ENCODE assay signal across 33 mouse cellular contexts in genomic region chr11:115686369-115686768, GRCm38 (mm10). TPM values are rescaled to one million over a fixed set of nuclear protein-coding genes. Genes with fewer than 3 reads are reported as not detected.
DNase-seq lines count a peak whose midpoint lies in the region; ATAC-seq and TF ChIP-seq lines count a peak whose summit lies in the region.
"Had no signal": no experiment of that assay in that cellular context is flagged by ENCODE, and none has a peak within 500 bp of the region (broad histone marks: within the 10 kb centered on the region; RNA-seq: fewer than 3 reads in every experiment).

No protein-coding gene starts in this region.

- peaks cover 10% of the 10 kb centered on the region; the same call in 1 of the 2 replicates for H3K36me3 ChIP-seq in forebrain, embryonic 15.5 days
- H3K36me3 ChIP-seq in forebrain, embryonic 16.5 days (ENCODE audit: control insufficient read depth, insufficient read depth), result no peaks in the 10 kb centered on the region
- peaks cover 52% of the 10 kb centered on the region for H3K36me3 ChIP-seq in heart, embryonic 12.5 days
- peaks cover 35% of the 10 kb centered on the region; the same call in 1 of the 2 replicates for H3K36me3 ChIP-seq in heart, postnatal 0 days (replicated peaks; ENCODE audit: control insufficient read depth, insufficient read depth, low read length)
- H3K36me3 ChIP-seq: hindbrain, embryonic 15.5 days; midbrain, embryonic 15.5 days had no signal

- no peak overlapping the region for H3K4me2 ChIP-seq in forebrain, embryonic 15.5 days (replicated peaks)
- no peak overlapping the region for H3K4me2 ChIP-seq in forebrain, embryonic 16.5 days (ENCODE audit: low read length)
- H3K4me2 ChIP-seq in heart, embryonic 12.5 days, result peak overlapping the region; percentile 48
- peak overlapping the region; percentile 22; the same call in 1 of the 2 replicates for H3K4me2 ChIP-seq in heart, postnatal 0 days (ENCODE audit: low read depth, low read length)
- H3K4me2 ChIP-seq: embryonic facial prominence, embryonic 15.5 days; forebrain, embryonic 12.5 days; hindbrain, embryonic 15.5 days; limb, embryonic 15.5 days; lung, embryonic 14.5 days; midbrain, embryonic 15.5 days had no signal

- WGBS in forebrain, embryonic 15.5 days, result 90% methylated on average over 6 of the region's 6 CpGs
- 92% methylated on average over 6 of the region's 6 CpGs for WGBS in forebrain, embryonic 16.5 days
- WGBS in heart, embryonic 12.5 days, result 45% methylated on average over 6 of the region's 6 CpGs
- WGBS in heart, postnatal 0 days, result 29% methylated on average over 6 of the region's 6 CpGs

- no peak for DNase-seq in heart, postnatal 14 days
- DNase-seq in heart, postnatal 0 days (ENCODE audit: low spot score), result peak; percentile 44
- DNase-seq in heart, adult 9 months (ENCODE audit: low spot score in 2 of 2), result no peak
- DNase-seq in ovary, adult 18-20 months (ENCODE audit: low spot score), result no peak
- DNase-seq: adrenal gland, postnatal 10 days; cerebellum, adult 8-10 months; cerebellum, postnatal 25 days; gastrocnemius, postnatal 25 days; kidney, adult 11 months; kidney, postnatal 36 days; layer of hippocampus, postnatal 36 days; left cerebral cortex, postnatal 4 days; lung, embryonic 14.5 days; lung, postnatal 14 days; right cerebral cortex, adult 18-20 months; spleen, adult 18-20 months; thymus, postnatal 25 days had no signal

- H3K4me3 ChIP-seq in forebrain, embryonic 15.5 days, result no peak overlapping the region
- H3K4me3 ChIP-seq in forebrain, embryonic 16.5 days (replicated peaks; ENCODE audit: low read length), result no peak overlapping the region
- H3K4me3 ChIP-seq in heart, embryonic 12.5 days, result no peak overlapping the region
- no peak overlapping the region for H3K4me3 ChIP-seq in heart, postnatal 0 days (ENCODE audit: low read depth, low read length)
- H3K4me3 ChIP-seq: embryonic facial prominence, embryonic 10.5 days; embryonic facial prominence, embryonic 15.5 days; forebrain, embryonic 12.5 days; hindbrain, embryonic 10.5 days; hindbrain, embryonic 15.5 days; limb, embryonic 15.5 days; midbrain, embryonic 10.5 days; midbrain, embryonic 15.5 days had no signal

- intact Hi-C loops in heart, postnatal 14 days (cut with DNase I), result no loop called here

- TF ChIP-seq CTCF in heart, postnatal 0 days (IDR thresholded peaks at IDR 0.05; ENCODE audit: low read depth), result no peak

- peak overlapping the region; percentile 12; the same call in 1 of the 2 replicates for H3K27ac ChIP-seq in forebrain, embryonic 15.5 days (replicated peaks)
- no peak overlapping the region for H3K27ac ChIP-seq in forebrain, embryonic 16.5 days (ENCODE audit: low read length)
- peak overlapping the region; percentile 85 for H3K27ac ChIP-seq in heart, embryonic 12.5 days (ENCODE audit: poor library complexity, severe bottlenecking)
- H3K27ac ChIP-seq in heart, postnatal 0 days (ENCODE audit: low read depth), result peak overlapping the region; percentile 82
- H3K27ac ChIP-seq: embryonic facial prominence, embryonic 10.5 days; forebrain, embryonic 12.5 days; hindbrain, embryonic 10.5 days; hindbrain, embryonic 15.5 days; limb, embryonic 15.5 days; liver, embryonic 14.5 days; midbrain, embryonic 10.5 days; midbrain, embryonic 15.5 days had no signal

- peaks cover 19% of the 10 kb centered on the region for H3K4me1 ChIP-seq in forebrain, embryonic 15.5 days
- H3K4me1 ChIP-seq in forebrain, embryonic 16.5 days (replicated peaks; ENCODE audit: control insufficient read depth, insufficient read depth, low read length), result peaks cover 14% of the 10 kb centered on the region
- H3K4me1 ChIP-seq in heart, embryonic 12.5 days (replicated peaks), result peaks cover 39% of the 10 kb centered on the region
- H3K4me1 ChIP-seq in heart, postnatal 0 days (ENCODE audit: control insufficient read depth, insufficient read depth), result peaks cover 20% of the 10 kb centered on the region
- H3K4me1 ChIP-seq: embryonic facial prominence, embryonic 10.5 days; forebrain, embryonic 12.5 days; hindbrain, embryonic 10.5 days; midbrain, embryonic 10.5 days; midbrain, embryonic 15.5 days had no signal

- ATAC-seq in forebrain, embryonic 15.5 days (replicated peaks), result no peak
- ATAC-seq in forebrain, embryonic 16.5 days, result no peak
- ATAC-seq in heart, embryonic 12.5 days (ENCODE audit: insufficient number of reproducible peaks, low FRiP score), result no peak
- ATAC-seq in heart, postnatal 0 days (ENCODE audit: insufficient read depth, low read depth), result no peak
- 0 out of 2 replicates have a peak, but pooled peaks have one; percentile 44 for ATAC-seq in megakaryocyte progenitor cell, adult 5-6 weeks (replicated peaks; ENCODE audit: poor library complexity)
- ATAC-seq: inflammation-experienced regulatory T-cells, adult 6 months; midbrain, embryonic 15.5 days; Patski had no signal

- TF ChIP-seq EP300 in heart, postnatal 0 days (IDR thresholded peaks at IDR 0.05; ENCODE audit: low read depth), result no peak

- no peak overlapping the region for H3K9ac ChIP-seq in forebrain, embryonic 15.5 days (replicated peaks)
- no peak overlapping the region for H3K9ac ChIP-seq in forebrain, embryonic 16.5 days (replicated peaks; ENCODE audit: low read depth, low read length)
- H3K9ac ChIP-seq in heart, embryonic 12.5 days, result no peak overlapping the region
- no peak overlapping the region for H3K9ac ChIP-seq in heart, postnatal 0 days (replicated peaks; ENCODE audit: low read depth, low read length)
- H3K9ac ChIP-seq: embryonic facial prominence, embryonic 15.5 days; forebrain, embryonic 12.5 days; hindbrain, embryonic 15.5 days; limb, embryonic 15.5 days; liver, embryonic 14.5 days; lung, embryonic 14.5 days; midbrain, embryonic 15.5 days had no signal

- no peaks in the 10 kb centered on the region for H3K27me3 ChIP-seq in forebrain, embryonic 15.5 days
- no peaks in the 10 kb centered on the region for H3K27me3 ChIP-seq in forebrain, embryonic 16.5 days (replicated peaks; ENCODE audit: control insufficient read depth, insufficient read depth, low read length)
- H3K27me3 ChIP-seq in heart, embryonic 12.5 days (replicated peaks), result no peaks in the 10 kb centered on the region
- H3K27me3 ChIP-seq in heart, postnatal 0 days (ENCODE audit: control insufficient read depth, insufficient read depth, low read length), result no peaks in the 10 kb centered on the region
- H3K27me3 ChIP-seq: embryonic facial prominence, embryonic 15.5 days; forebrain, embryonic 12.5 days; hindbrain, embryonic 15.5 days; limb, embryonic 15.5 days; midbrain, embryonic 15.5 days; Patski had no signal

- H3K9me3 ChIP-seq in forebrain, embryonic 15.5 days, result no peaks in the 10 kb centered on the region
- no peaks in the 10 kb centered on the region for H3K9me3 ChIP-seq in forebrain, embryonic 16.5 days (ENCODE audit: control insufficient read depth, low read length)
- no peaks in the 10 kb centered on the region for H3K9me3 ChIP-seq in heart, embryonic 12.5 days (replicated peaks)
- no peaks in the 10 kb centered on the region for H3K9me3 ChIP-seq in heart, postnatal 0 days (replicated peaks; ENCODE audit: control insufficient read depth, low read length)
- H3K9me3 ChIP-seq: embryonic facial prominence, embryonic 10.5 days; embryonic facial prominence, embryonic 15.5 days; forebrain, embryonic 12.5 days; G1E; hindbrain, embryonic 10.5 days; hindbrain, embryonic 15.5 days; limb, embryonic 15.5 days; midbrain, embryonic 10.5 days; midbrain, embryonic 15.5 days had no signal

RNA-seq across cellular contexts. Expression of gene Grb2, which starts 22.0 kb away (rescaled TPM):
- polyA plus RNA-seq in forebrain, embryonic 15.5 days (2015; fragmentation: Nextera tagmentation; extraction: Ambion mirVana), result 180 and 199 TPM in 2 replicates
- polyA plus RNA-seq in forebrain, embryonic 16.5 days (2015; fragmentation: Nextera tagmentation; extraction: Ambion mirVana), result 188 and 194 TPM in 2 replicates
- 95.9 and 113 TPM in 2 replicates for polyA plus RNA-seq in heart, embryonic 12.5 days (2016; fragmentation: Nextera tagmentation; extraction: Ambion mirVana)
- 100 to 1,000 TPM; 113 to 120 TPM for total RNA-seq in heart, postnatal 14 days (2021)
- 48.6 and 126 TPM in 2 replicates for total RNA-seq in heart, postnatal 0 days (2014; rRNA removed; ENCODE audit: low replicate concordance)
- 96.9 and 116 TPM in 2 replicates for polyA plus RNA-seq in heart, postnatal 0 days (2015; fragmentation: Nextera tagmentation; extraction: Ambion mirVana)
- total RNA-seq in megakaryocyte progenitor cell, adult 5-6 weeks (2015), result 78.1 and 85.5 TPM in 2 replicates
- 48.5 and 51.7 TPM in 2 replicates for total RNA-seq in megakaryocyte progenitor cell, adult 5-6 weeks (2017)

RNA-seq across cellular contexts. Expression of gene Slc25a19, which starts 58.3 kb away (rescaled TPM):
- polyA plus RNA-seq in forebrain, embryonic 15.5 days (2015; fragmentation: Nextera tagmentation; extraction: Ambion mirVana), result 55.3 and 56.1 TPM in 2 replicates
- polyA plus RNA-seq in forebrain, embryonic 16.5 days (2015; fragmentation: Nextera tagmentation; extraction: Ambion mirVana), result 57.2 and 63.0 TPM in 2 replicates
- 39.9 and 42.1 TPM in 2 replicates for polyA plus RNA-seq in heart, embryonic 12.5 days (2016; fragmentation: Nextera tagmentation; extraction: Ambion mirVana)
- total RNA-seq in heart, postnatal 14 days (2021), result 10 to 100 TPM; 42.2 to 43.0 TPM
- 25.0 and 35.1 TPM in 2 replicates for total RNA-seq in heart, postnatal 0 days (2014; rRNA removed; ENCODE audit: low replicate concordance)
- polyA plus RNA-seq in heart, postnatal 0 days (2015; fragmentation: Nextera tagmentation; extraction: Ambion mirVana), result 35.0 and 41.0 TPM in 2 replicates
- total RNA-seq in megakaryocyte progenitor cell, adult 5-6 weeks (2015), result 8.7 and 10.2 TPM in 2 replicates
- total RNA-seq in megakaryocyte progenitor cell, adult 5-6 weeks (2017), result 15.2 and 18.2 TPM in 2 replicates

Comparison
In these comparisons a context has a peak if more than half of its experiments do, and no peak if none do; other contexts are left out.
1. H3K4me2 ChIP-seq: peak in heart, embryonic 12.5 days (single experiment) and heart, postnatal 0 days (single experiment); none in forebrain, embryonic 15.5 days (single experiment) and forebrain, embryonic 16.5 days (single experiment).